Mouse (Mus musculus): ENCODE data around the gene Zfp53. TPM values are rescaled to one million over a fixed set of nuclear protein-coding genes. Genes with fewer than 3 reads are reported as not detected.

Gene Zfp53
- polyA plus RNA-seq, 1 experiment from 2014 or later: 9.6 TPM

Other genes with a start within 250 kb of the Zfp53 start
- not detected in 2 replicates for gene Vmn1r235, start 232.6 kb upstream of the Zfp53 start, polyA plus RNA-seq (2016; fragmentation: Nextera tagmentation; extraction: Ambion mirVana)
- gene Vmn1r236, start 206.1 kb upstream of the Zfp53 start, polyA plus RNA-seq (2016; fragmentation: Nextera tagmentation; extraction: Ambion mirVana): not detected in 2 replicates
- gene Vmn1r237, start 177.1 kb upstream of the Zfp53 start, polyA plus RNA-seq (2016; fragmentation: Nextera tagmentation; extraction: Ambion mirVana): not detected in 2 replicates
- 3.1 TPM in 2 replicates for gene Zfp677, start 105.2 kb upstream of the Zfp53 start, polyA plus RNA-seq (2016; fragmentation: Nextera tagmentation; extraction: Ambion mirVana)
- gene Zfp54, start 65.8 kb upstream of the Zfp53 start, polyA plus RNA-seq (2016; fragmentation: Nextera tagmentation; extraction: Ambion mirVana): 2.4 and 2.8 TPM in 2 replicates
- 15.4 and 16.3 TPM in 2 replicates for gene Zfp51, start 38.6 kb upstream of the Zfp53 start, polyA plus RNA-seq (2016; fragmentation: Nextera tagmentation; extraction: Ambion mirVana)
- 3.2 and 4.0 TPM in 2 replicates for gene Zfp52, start 46.5 kb downstream of the Zfp53 start, polyA plus RNA-seq (2016; fragmentation: Nextera tagmentation; extraction: Ambion mirVana)
- 12.2 and 13.5 TPM in 2 replicates for gene Zfp948, start 78.0 kb downstream of the Zfp53 start, polyA plus RNA-seq (2016; fragmentation: Nextera tagmentation; extraction: Ambion mirVana)
- gene Zfp983, start 161.6 kb downstream of the Zfp53 start, polyA plus RNA-seq (2016; fragmentation: Nextera tagmentation; extraction: Ambion mirVana): 5.2 and 7.1 TPM in 2 replicates
- gene Gm10226, start 202.9 kb downstream of the Zfp53 start, polyA plus RNA-seq (2016; fragmentation: Nextera tagmentation; extraction: Ambion mirVana): 7.6 and 9.0 TPM in 2 replicates
- gene Zfp760, start 218.7 kb downstream of the Zfp53 start, polyA plus RNA-seq (2016; fragmentation: Nextera tagmentation; extraction: Ambion mirVana): 18.9 and 20.5 TPM in 2 replicates
- 10.3 and 10.9 TPM in 2 replicates for gene Zfp229, start 241.8 kb downstream of the Zfp53 start, polyA plus RNA-seq (2016; fragmentation: Nextera tagmentation; extraction: Ambion mirVana)

Data from limb, embryonic 12.5 days (tissue).